Mouse (Mus musculus) spleen, postnatal 36 days (tissue): ENCODE measurements around the gene Ccr6.

Experiments
- DNase-seq, 2 experiments: peaks; one replicate each; pipeline ENCODE4 v3.0.0; 2022; ENCODE audit warnings: low spot score in 2 of 2, mixed read lengths in 1 of 2

Gene Ccr6

GRCm38 (mm10) chr17:8283526-8284253 is 47.8 kb downstream of the Ccr6 start:
- peak; percentile 96 for DNase-seq

- DNase-seq: peak in 1 of 2 experiments; percentile 4
These were observed 48.4 kb downstream of the Ccr6 start for GRCm38 (mm10) chr17:8284254-8284661.

- no peak for DNase-seq
These were observed 49.2 kb downstream of the Ccr6 start for GRCm38 (mm10) chr17:8285056-8285455.

- no peak for DNase-seq
These were observed 51.1 kb downstream of the Ccr6 start for GRCm38 (mm10) chr17:8286987-8287386.

GRCm38 (mm10) chr17:8289993-8290679 is 54.3 kb downstream of the Ccr6 start:
- no peak for DNase-seq

GRCm38 (mm10) chr17:8290736-8291135 is 54.9 kb downstream of the Ccr6 start:
- DNase-seq: no peak

GRCm38 (mm10) chr17:8295825-8296224 is 60.0 kb downstream of the Ccr6 start:
- no peak for DNase-seq

- DNase-seq: no peak
These were observed 60.5 kb downstream of the Ccr6 start for GRCm38 (mm10) chr17:8296313-8296844.

- no peak for DNase-seq
These were observed 61.9 kb downstream of the Ccr6 start for GRCm38 (mm10) chr17:8297746-8298145.

GRCm38 (mm10) chr17:8298281-8298680 is 62.4 kb downstream of the Ccr6 start:
- DNase-seq: no peak

- DNase-seq: no peak
These were observed 63.7 kb downstream of the Ccr6 start for GRCm38 (mm10) chr17:8299524-8299923.

GRCm38 (mm10) chr17:8301515-8301914 is 65.7 kb downstream of the Ccr6 start:
- DNase-seq: no peak

GRCm38 (mm10) chr17:8302772-8303438 is 67.1 kb downstream of the Ccr6 start:
- no peak for DNase-seq

- no peak for DNase-seq
These were observed 67.8 kb downstream of the Ccr6 start for GRCm38 (mm10) chr17:8303671-8304070.

GRCm38 (mm10) chr17:8305801-8306200 is 70.0 kb downstream of the Ccr6 start:
- no peak for DNase-seq
